Comparison of ENCODE assay signal across 17 mouse cellular contexts in genomic region chr5:83351615-83352014, GRCm38 (mm10). TPM values are rescaled to one million over a fixed set of nuclear protein-coding genes. Genes with fewer than 3 reads are reported as not detected.
DNase-seq lines count a peak whose midpoint lies in the region; ATAC-seq and TF ChIP-seq lines count a peak whose summit lies in the region.
"Had no signal": no experiment of that assay in that cellular context is flagged by ENCODE, and none has a peak within 500 bp of the region (broad histone marks: within the 10 kb centered on the region; RNA-seq: fewer than 3 reads in every experiment).

No protein-coding gene starts in this region.

- TF ChIP-seq CTCF in brain, embryonic 14.5 days (IDR thresholded peaks at IDR 0.05; ENCODE audit: borderline replicate concordance, extremely low read depth, insufficient read depth, insufficient read length): no peak

- H3K9me3 ChIP-seq in hindbrain, embryonic 11.5 days (ENCODE audit: control insufficient read depth, low read length): no peaks in the 10 kb centered on the region
- no peaks in the 10 kb centered on the region for H3K9me3 ChIP-seq in hindbrain, embryonic 16.5 days (ENCODE audit: control insufficient read depth, low read length)
- no peaks in the 10 kb centered on the region for H3K9me3 ChIP-seq in heart, embryonic 14.5 days (ENCODE audit: control insufficient read depth, low read length)
- H3K9me3 ChIP-seq: embryonic facial prominence, embryonic 15.5 days; limb, embryonic 13.5 days; midbrain, embryonic 13.5 days had no signal

- no peak overlapping the region for H3K27ac ChIP-seq in hindbrain, embryonic 11.5 days (ENCODE audit: low read depth, low read length)
- no peak overlapping the region for H3K27ac ChIP-seq in hindbrain, embryonic 16.5 days (ENCODE audit: low read depth, low read length)
- peak overlapping the region; percentile 2 to 26; a peak in 1 of 4 replicates for H3K27ac ChIP-seq in heart, embryonic 14.5 days (replicated peaks in 1 of 2; ENCODE audit: control insufficient read depth in 1 of 2, insufficient read depth in 1 of 2, low read depth in 2 of 2, low read length in 2 of 2)
- H3K27ac ChIP-seq: embryonic facial prominence, embryonic 15.5 days; left cerebral cortex, adult 2 months; limb, embryonic 13.5 days; midbrain, embryonic 13.5 days had no signal

- no peak overlapping the region for H3K4me2 ChIP-seq in hindbrain, embryonic 11.5 days (replicated peaks; ENCODE audit: low read depth, low read length)
- no peak overlapping the region for H3K4me2 ChIP-seq in hindbrain, embryonic 16.5 days (ENCODE audit: low read length)
- peak overlapping the region; percentile 32 for H3K4me2 ChIP-seq in heart, embryonic 14.5 days (ENCODE audit: low read length)
- H3K4me2 ChIP-seq: embryonic facial prominence, embryonic 15.5 days; limb, embryonic 13.5 days; midbrain, embryonic 13.5 days had no signal

- H3K4me1 ChIP-seq in hindbrain, embryonic 11.5 days (replicated peaks; ENCODE audit: control insufficient read depth, insufficient read depth, low read length): no peaks in the 10 kb centered on the region
- peaks cover 3% of the 10 kb centered on the region; the same call in 1 of the 2 replicates for H3K4me1 ChIP-seq in hindbrain, embryonic 16.5 days (ENCODE audit: control insufficient read depth, insufficient read depth, low read depth, low read length)
- no peaks in the 10 kb centered on the region for H3K4me1 ChIP-seq in heart, embryonic 14.5 days (ENCODE audit: control insufficient read depth in 2 of 2, insufficient read depth in 2 of 2, low read length in 2 of 2)
- H3K4me1 ChIP-seq: embryonic facial prominence, embryonic 15.5 days; limb, embryonic 13.5 days had no signal

- no peaks in the 10 kb centered on the region for H3K27me3 ChIP-seq in hindbrain, embryonic 11.5 days (ENCODE audit: control insufficient read depth, insufficient read depth, low read length)
- no peaks in the 10 kb centered on the region for H3K27me3 ChIP-seq in hindbrain, embryonic 16.5 days (replicated peaks; ENCODE audit: control insufficient read depth, insufficient read depth, low read length)
- H3K27me3 ChIP-seq in heart, embryonic 14.5 days (ENCODE audit: control insufficient read depth, insufficient read depth, low read length): no peaks in the 10 kb centered on the region
- H3K27me3 ChIP-seq: embryonic facial prominence, embryonic 15.5 days; limb, embryonic 13.5 days; midbrain, embryonic 13.5 days had no signal

- H3K9ac ChIP-seq in hindbrain, embryonic 11.5 days (ENCODE audit: low read depth, low read length): no peak overlapping the region
- H3K9ac ChIP-seq in hindbrain, embryonic 16.5 days (ENCODE audit: low read depth, low read length): no peak overlapping the region
- no peak overlapping the region for H3K9ac ChIP-seq in heart, embryonic 14.5 days (ENCODE audit: low read length)
- H3K9ac ChIP-seq: embryonic facial prominence, embryonic 15.5 days; limb, embryonic 13.5 days; midbrain, embryonic 13.5 days had no signal

- no peak overlapping the region for H3K4me3 ChIP-seq in hindbrain, embryonic 11.5 days (ENCODE audit: low read depth, low read length)
- no peak overlapping the region for H3K4me3 ChIP-seq in hindbrain, embryonic 16.5 days (ENCODE audit: low read length)
- no peak overlapping the region for H3K4me3 ChIP-seq in heart, embryonic 14.5 days (ENCODE audit: control insufficient read depth in 1 of 2, insufficient read depth in 1 of 2, low read depth in 1 of 2, low read length in 2 of 2)
- H3K4me3 ChIP-seq: embryonic facial prominence, embryonic 15.5 days; left cerebral cortex, adult 2 months; limb, embryonic 13.5 days; midbrain, embryonic 13.5 days had no signal

- peak; percentile 3 for DNase-seq in hindbrain, embryonic 11.5 days (ENCODE audit: low spot score)
- peak; percentile 6 for DNase-seq in brain, embryonic 14.5 days (ENCODE audit: low read depth)
- peak; percentile 65 for DNase-seq in lung, postnatal 25 days (ENCODE audit: low spot score)
- DNase-seq in cerebellum, adult 9-10 months: no peak
- DNase-seq in ovary, postnatal 10 days (ENCODE audit: low spot score): no peak
- DNase-seq: cerebellum, adult 8-10 months; kidney, adult 8-10 months; thymus, postnatal 36 days had no signal

- 26% methylated on average over 2 of the region's 2 CpGs for WGBS in hindbrain, embryonic 11.5 days
- 34% methylated on average over 2 of the region's 2 CpGs for WGBS in hindbrain, embryonic 16.5 days
- WGBS in heart, embryonic 14.5 days: 8% methylated on average over 2 of the region's 2 CpGs

- TF ChIP-seq POLR2A in brain, embryonic 14.5 days (IDR thresholded peaks at IDR 0.05; ENCODE audit: borderline replicate concordance, extremely low read depth, insufficient read depth, insufficient read length, poor library complexity, severe bottlenecking): no peak

- no peaks in the 10 kb centered on the region for H3K36me3 ChIP-seq in hindbrain, embryonic 11.5 days (ENCODE audit: control insufficient read depth, insufficient read depth, low read length)
- H3K36me3 ChIP-seq in hindbrain, embryonic 16.5 days (ENCODE audit: control insufficient read depth, insufficient read depth, low read length): no peaks in the 10 kb centered on the region
- no peaks in the 10 kb centered on the region for H3K36me3 ChIP-seq in heart, embryonic 14.5 days (ENCODE audit: control insufficient read depth, insufficient read depth, low read length)
- H3K36me3 ChIP-seq: embryonic facial prominence, embryonic 15.5 days; limb, embryonic 13.5 days; midbrain, embryonic 13.5 days had no signal

- peak; percentile 69 for ATAC-seq in hindbrain, embryonic 11.5 days (ENCODE audit: low FRiP score)
- no peak for ATAC-seq in hindbrain, embryonic 16.5 days
- no peak for ATAC-seq in heart, embryonic 14.5 days (ENCODE audit: insufficient number of reproducible peaks, insufficient read depth, low FRiP score, low read depth)
- ATAC-seq: forebrain, embryonic 16.5 days; midbrain, embryonic 13.5 days; Patski had no signal

RNA-seq across cellular contexts. Expression of gene Tecrl, which starts 3.4 kb away (rescaled TPM):
- 0.42 and 0.76 TPM in 2 replicates for polyA plus RNA-seq in hindbrain, embryonic 11.5 days (2014; fragmentation: Nextera tagmentation; extraction: Ambion mirVana)
- polyA plus RNA-seq in hindbrain, embryonic 16.5 days (2015; fragmentation: Nextera tagmentation; extraction: Ambion mirVana): 0.29 and 0.41 TPM in 2 replicates
- 0.05 and 0.08 TPM in 2 replicates for polyA plus RNA-seq in brain, embryonic 14.5 days (2012; rRNA removed)
- 35.1 and 36.0 TPM in 2 replicates for polyA plus RNA-seq in heart, embryonic 14.5 days (2014; fragmentation: Nextera tagmentation; extraction: Ambion mirVana)
- polyA plus RNA-seq: forebrain, embryonic 16.5 days; Patski; small intestine, adult 2 months had no signal

Comparison
In these comparisons a context has a peak if more than half of its experiments do, and no peak if none do; other contexts are left out.
1. DNase-seq: peak in hindbrain, embryonic 11.5 days (single experiment), brain, embryonic 14.5 days (single experiment) and lung, postnatal 25 days (single experiment); none in cerebellum, adult 9-10 months (single experiment) and ovary, postnatal 10 days (single experiment).
2. H3K27ac ChIP-seq: peak in heart, embryonic 14.5 days (2 of 2); none in hindbrain, embryonic 11.5 days (single experiment) and hindbrain, embryonic 16.5 days (single experiment).
3. RNA of gene Tecrl, which starts 3.4 kb away (polyA plus RNA-seq): 35.1 to 36.0 TPM in heart, embryonic 14.5 days; 0.42 to 0.76 TPM in hindbrain, embryonic 11.5 days, 0.29 to 0.41 TPM in hindbrain, embryonic 16.5 days and 0.05 to 0.08 TPM in brain, embryonic 14.5 days; every median in the first group is over 10 times any median in the second.